Mouse (Mus musculus) heart, adult 2 months (tissue): ENCODE measurements around the gene Ppp2r3a. TPM values are rescaled to one million over a fixed set of nuclear protein-coding genes. Genes with fewer than 3 reads are reported as not detected.

Experiments used
- DNase-seq, 2 experiments: peaks; one replicate each; pipeline ENCODE4 v3.0.0; 2021
- H3K27ac ChIP-seq: fragments of 200-600 bp; 2 replicates; pipeline ENCODE4 v1.8.1; 2022
- H3K27me3 ChIP-seq: fragments of 200-500 bp; 2 replicates; pipeline ENCODE4 v1.6.1; 2012; ENCODE audit warnings: mild to moderate bottlenecking, low read length, inconsistent platforms, mixed read lengths; ENCODE audit not compliant: control insufficient read depth, insufficient read depth
- H3K36me3 ChIP-seq: fragments of 200-500 bp; 2 replicates; pipeline ENCODE4 v1.6.1; 2012; ENCODE audit warnings: low read length, inconsistent platforms; ENCODE audit not compliant: control insufficient read depth, insufficient read depth
- H3K4me1 ChIP-seq: fragments of 200-500 bp; 2 replicates; pipeline ENCODE4 v1.6.1; 2011; ENCODE audit warnings: low read length; ENCODE audit not compliant: control insufficient read depth, insufficient read depth
- H3K4me3 ChIP-seq: fragments of 200-600 bp; 2 replicates; pipeline ENCODE4 v1.8.1; 2022
- H3K79me2 ChIP-seq: fragments of 200-500 bp; replicated peaks from 2 replicates; pipeline ENCODE4 v1.6.1; 2012; ENCODE audit warnings: mild to moderate bottlenecking, inconsistent platforms, low read length, moderate library complexity, mixed read lengths; ENCODE audit not compliant: control insufficient read depth, insufficient read depth
- H3K9ac ChIP-seq: fragments of 200-500 bp; 2 replicates; pipeline ENCODE4 v1.6.1; 2012; ENCODE audit warnings: low read depth, mild to moderate bottlenecking, control low read depth, inconsistent platforms, low read length, mixed read lengths
- CTCF ChIP-seq: fragments of 200-600 bp; IDR thresholded peaks from 2 replicates; pipeline ENCODE4 v1.8.1; 2022; ENCODE audit warnings: antibody characterized with exemption, mild to moderate bottlenecking, moderate library complexity
- EP300 ChIP-seq: fragments of 200-500 bp; IDR thresholded peaks from 2 replicates; pipeline ENCODE4 v1.6.1; 2011; ENCODE audit warnings: low read depth, low read length, control low read depth; ENCODE audit not compliant: insufficient read depth
- POLR2A ChIP-seq: fragments of 200-500 bp; IDR thresholded peaks from 2 replicates; pipeline ENCODE4 v1.6.1; 2011; ENCODE audit warnings: mild to moderate bottlenecking, low read depth, low read length, control low read depth; ENCODE audit not compliant: insufficient read depth
- whole genome bisulfite sequencing: fragments of 180-500 bp; shearing (Covaris S2); methylation state at CpG from one replicate; pipeline ENCODE4 v1.1.7; 2018; 5-methylcytosine and 5-hydroxymethylcytosine counted together
- intact Hi-C: fragments of 180-260 bp; cut with DNase I; formaldehyde crosslinking; loops from one replicate; pipeline ENCODE4 v1.15.1; 2025
- polyA plus RNA-seq: library from polyadenylated mRNA; depleted of rRNA; stranded (reverse); fragments of >200 nt; gene quantifications from 2 replicates; pipeline ENCODE4 v1.2.3, GENCODE M21; 2012
- total RNA-seq, 2 experiments: library from RNA; stranded (reverse); gene quantifications; 2 replicates each; pipeline ENCODE4 v1.2.3; 2021

The Ppp2r3a gene
- total and polyA plus RNA-seq, 3 experiments, result 51.7 to 215 (median 179) TPM

GRCm38 (mm10) chr9:101073041-101073986 is 178.3 kb downstream of the Ppp2r3a start:
- intact Hi-C loops, result loop anchor here (1.0 to 2.0 kb wide), 2 partner anchors 39 to 431 kb away; partner anchors contain the start of gene Pccb

GRCm38 (mm10) chr9:101072506-101072905 is 179.1 kb downstream of the Ppp2r3a start:
- no peak overlapping the region; the same call in 1 of the 2 replicates for H3K4me3 ChIP-seq
- DNase-seq, result no peak
- WGBS, result 22% methylated on average over 5 of the region's 5 CpGs
- intact Hi-C loops, result loop anchor here (2.0 kb wide), 1 partner anchor 430 kb away; no protein-coding TSS in a partner anchor
- no peak overlapping the region for H3K9ac ChIP-seq
- H3K4me1 ChIP-seq, result peaks cover 2% of the 10 kb centered on the region
- no peaks in the 10 kb centered on the region for H3K27me3 ChIP-seq
- TF ChIP-seq CTCF (no peak), POLR2A (no peak), EP300 (no peak)
- no peaks in the 10 kb centered on the region for H3K79me2 ChIP-seq
- H3K27ac ChIP-seq, result peak overlapping the region; percentile 98
- H3K36me3 ChIP-seq, result peaks cover 2% of the 10 kb centered on the region

More at GRCm38 (mm10) chr9:101073041-101073986, 178.3 kb downstream of the Ppp2r3a start:
- peaks cover 7% of the 10 kb centered on the region for H3K36me3 ChIP-seq
- peak; percentile 98 to 99 for DNase-seq
- H3K9ac ChIP-seq, result peak overlapping the region; percentile 90
- H3K27me3 ChIP-seq, result no peaks in the 10 kb centered on the region
- WGBS, result under 1% methylated on average over 64 of the region's 65 CpGs
- H3K79me2 ChIP-seq, result no peaks in the 10 kb centered on the region
- peak overlapping the region; percentile 54 for H3K4me3 ChIP-seq
- H3K27ac ChIP-seq, result peak overlapping the region; percentile 98
- peaks cover 5% of the 10 kb centered on the region for H3K4me1 ChIP-seq
- TF ChIP-seq POLR2A (peak; percentile 80), EP300 (peak; percentile 61; the same call in 1 of the 2 replicates), CTCF (no peak)

DNA sequence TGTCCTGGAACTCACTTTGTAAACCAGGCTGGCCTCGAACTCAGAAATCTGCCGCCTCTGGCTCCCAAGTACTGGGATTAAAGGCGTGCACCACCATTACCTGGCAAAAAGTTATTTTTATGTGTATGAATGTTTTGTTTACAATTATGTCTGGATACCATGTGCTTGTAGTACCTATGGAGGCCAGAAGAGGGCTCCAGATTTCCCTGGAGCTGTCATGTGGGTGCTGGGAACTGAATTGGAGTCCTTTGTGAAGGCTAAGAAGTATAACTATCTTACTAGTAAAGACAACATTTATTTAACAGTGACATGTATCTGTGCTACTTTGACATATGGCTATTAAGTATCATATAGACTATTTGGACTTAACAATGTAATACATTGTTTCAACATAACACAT is 181.8 kb downstream of the Ppp2r3a start:
- H3K4me1 ChIP-seq, result 0 out of 2 replicates have a peak, but pooled peaks cover 1% of the 10 kb centered on the region
- H3K27ac ChIP-seq, result no peak overlapping the region
- no peak overlapping the region for H3K9ac ChIP-seq
- WGBS, result 97% methylated on average over 3 of the region's 3 CpGs
- intact Hi-C loops, result no loop called here
- no peaks in the 10 kb centered on the region for H3K27me3 ChIP-seq
- no peak for DNase-seq
- H3K4me3 ChIP-seq, result no peak overlapping the region
- no peaks in the 10 kb centered on the region for H3K36me3 ChIP-seq
- TF ChIP-seq EP300 (no peak), CTCF (peak; percentile 55), POLR2A (no peak)
- H3K79me2 ChIP-seq, result no peaks in the 10 kb centered on the region

DNA sequence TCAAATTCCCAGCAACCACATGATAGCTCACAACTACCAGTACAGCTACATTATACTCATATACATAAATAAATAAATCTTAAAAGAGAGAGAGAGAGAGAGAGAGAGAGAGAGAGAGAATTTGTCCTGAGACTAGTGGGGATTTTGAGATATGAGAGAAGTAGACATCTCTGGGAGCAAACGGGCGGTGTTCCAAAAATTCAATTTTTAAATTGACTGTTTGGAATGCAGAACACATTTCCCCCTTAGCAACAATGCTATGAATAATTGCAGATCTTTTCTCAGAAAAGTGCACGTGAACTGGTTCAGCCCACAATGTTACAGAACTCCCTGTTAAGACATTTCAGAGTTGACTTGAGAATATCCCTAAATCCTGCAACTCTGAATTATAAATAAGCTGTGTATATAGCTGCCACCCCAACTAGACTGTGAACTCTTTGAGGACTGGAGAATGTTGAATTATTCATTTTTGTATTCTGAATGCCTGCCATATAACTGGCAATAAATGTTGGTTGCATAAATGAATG is 186.5 kb downstream of the Ppp2r3a start:
- H3K4me3 ChIP-seq, result no peak overlapping the region
- H3K36me3 ChIP-seq, result no peaks in the 10 kb centered on the region
- intact Hi-C loops, result no loop called here
- H3K27ac ChIP-seq, result no peak overlapping the region
- no peak for DNase-seq
- no peaks in the 10 kb centered on the region for H3K4me1 ChIP-seq
- no peak overlapping the region for H3K9ac ChIP-seq
- no peaks in the 10 kb centered on the region for H3K27me3 ChIP-seq
- H3K79me2 ChIP-seq, result no peaks in the 10 kb centered on the region
- WGBS, result 85% methylated on average over 3 of the region's 3 CpGs
- TF ChIP-seq POLR2A (no peak), CTCF (no peak), EP300 (no peak)

DNA sequence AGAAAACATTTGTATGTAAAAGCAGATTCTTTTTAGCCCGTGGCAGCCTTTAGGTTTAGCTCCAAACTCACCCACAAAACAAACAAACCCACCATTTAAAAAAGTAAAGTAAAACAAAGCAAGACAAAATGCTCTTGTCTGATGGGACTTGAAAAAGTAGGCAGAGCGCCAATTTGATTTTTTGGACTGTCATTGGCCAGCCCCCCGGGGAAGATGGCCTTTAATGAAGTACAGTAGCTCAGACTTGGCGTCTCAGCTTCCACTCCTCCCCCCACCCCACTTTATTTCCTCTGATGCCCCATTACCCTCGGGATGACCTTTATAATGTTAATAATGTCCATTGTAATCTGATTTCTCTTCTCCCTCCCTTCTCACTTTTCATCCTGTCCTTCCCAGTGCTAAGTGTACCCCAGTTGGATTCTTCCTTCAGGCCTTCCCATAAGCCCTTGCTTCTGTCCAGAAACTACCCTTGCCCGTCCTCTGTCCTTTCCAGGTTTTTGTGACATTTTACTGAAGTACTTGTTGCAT is 189.3 kb downstream of the Ppp2r3a start:
- no peak overlapping the region for H3K27ac ChIP-seq
- H3K9ac ChIP-seq, result no peak overlapping the region
- no peaks in the 10 kb centered on the region for H3K4me1 ChIP-seq
- H3K79me2 ChIP-seq, result no peaks in the 10 kb centered on the region
- 72% methylated on average over 6 of the region's 6 CpGs for WGBS
- H3K36me3 ChIP-seq, result no peaks in the 10 kb centered on the region
- no peak overlapping the region for H3K4me3 ChIP-seq
- H3K27me3 ChIP-seq, result no peaks in the 10 kb centered on the region
- no peak for DNase-seq
- intact Hi-C loops, result no loop called here
- TF ChIP-seq CTCF, result no peak
- no peak for TF ChIP-seq POLR2A
- no peak for TF ChIP-seq EP300
